Mouse (Mus musculus): ENCODE data around the gene Tmem114.

- no peak for TF ChIP-seq CTCF (IDR thresholded peaks at IDR 0.05; ENCODE audit: low read depth, low read length)
- TF ChIP-seq EP300 (IDR thresholded peaks at IDR 0.05; ENCODE audit: insufficient read depth, low read depth, low read length), result no peak
- no peak for TF ChIP-seq POLR2A (IDR thresholded peaks at IDR 0.05; ENCODE audit: insufficient read depth, low read length)
These were observed 40.2 kb downstream of the Tmem114 start for GRCm38 (mm10) chr16:8384772-8385171.

All from ES-Bruce4 (cell line).